Mouse (Mus musculus) retina, adult 2 months (tissue): ENCODE results near the gene Rnf8.
A peak's percentile ranks its signal among the peaks of the same experiment; 100 is the strongest.

ENCODE experiments used
- DNase-seq: peaks from one replicate; pipeline ENCODE4 v3.0.0-alpha.2; 2012; ENCODE audit warnings: low read depth, low spot score

The Rnf8 gene

GRCm38 (mm10) chr17:29623488-29623887 is 8.9 kb downstream of the Rnf8 start:
- no peak for DNase-seq

DNA sequence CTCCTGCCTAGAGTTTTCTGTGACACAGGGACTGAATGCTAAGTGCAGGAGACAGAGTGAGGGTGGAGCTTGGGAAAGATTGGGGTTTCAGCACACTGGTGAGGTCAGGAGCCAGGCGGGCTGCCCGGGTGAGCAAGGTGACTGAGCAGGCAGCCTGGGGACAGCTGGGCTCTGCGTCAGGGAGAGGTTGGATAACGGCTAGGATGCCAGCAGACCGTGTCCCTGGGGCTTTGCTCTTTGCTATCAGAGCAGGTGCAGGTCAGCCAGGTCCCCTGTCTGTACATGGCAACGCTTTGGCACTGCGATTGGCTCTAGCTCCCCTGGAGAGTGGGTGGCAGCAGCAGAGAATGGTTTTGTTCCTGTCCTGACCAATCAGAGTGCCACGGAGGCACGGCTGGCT is 12.7 kb downstream of the Rnf8 start:
- DNase-seq = no peak

DNA sequence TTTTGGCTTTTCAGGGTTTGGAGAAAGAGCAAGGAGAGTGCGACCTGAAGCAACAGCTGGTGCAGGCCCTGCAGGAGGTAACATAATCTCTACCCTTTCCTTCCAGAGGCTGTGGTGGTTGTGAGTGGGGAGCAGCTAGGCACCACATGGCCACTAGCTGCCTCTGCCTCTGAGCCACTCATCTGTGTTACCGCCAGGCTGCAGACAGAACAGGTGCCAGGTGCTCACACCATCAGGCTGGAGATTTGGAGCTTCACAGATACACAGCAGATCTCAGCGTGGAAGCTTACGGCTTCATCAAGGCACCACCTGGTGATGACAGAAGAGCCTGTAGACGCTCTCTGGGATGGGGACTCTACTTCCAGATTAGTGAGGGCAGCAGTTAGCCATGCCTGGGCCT is 14.4 kb downstream of the Rnf8 start:
- DNase-seq = no peak

DNA sequence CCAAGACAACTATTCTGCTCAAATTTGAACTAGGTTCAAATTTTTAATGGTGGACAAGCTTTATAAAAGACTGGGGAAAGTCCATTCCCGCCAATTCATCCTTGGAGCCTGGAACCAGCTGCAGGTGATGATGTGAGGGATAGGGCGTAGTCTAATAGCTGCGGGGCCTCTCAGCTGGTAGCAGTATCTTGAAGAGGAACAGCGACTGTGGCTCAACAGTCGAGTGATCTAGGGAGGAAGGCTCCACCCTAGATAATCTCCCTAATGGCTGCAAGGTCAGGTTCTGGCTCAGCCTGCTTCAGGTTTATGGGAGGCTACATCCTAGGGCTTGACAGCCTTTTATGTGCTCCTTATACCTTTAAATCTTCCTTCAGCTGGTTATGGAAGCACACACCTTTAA is 15.0 kb downstream of the Rnf8 start:
- DNase-seq = no peak

GRCm38 (mm10) chr17:29632312-29632711 is 17.7 kb downstream of the Rnf8 start:
- no peak for DNase-seq

- DNase-seq = no peak
Observed at GRCm38 (mm10) chr17:29635492-29635891, 20.9 kb downstream of the Rnf8 start.

DNA sequence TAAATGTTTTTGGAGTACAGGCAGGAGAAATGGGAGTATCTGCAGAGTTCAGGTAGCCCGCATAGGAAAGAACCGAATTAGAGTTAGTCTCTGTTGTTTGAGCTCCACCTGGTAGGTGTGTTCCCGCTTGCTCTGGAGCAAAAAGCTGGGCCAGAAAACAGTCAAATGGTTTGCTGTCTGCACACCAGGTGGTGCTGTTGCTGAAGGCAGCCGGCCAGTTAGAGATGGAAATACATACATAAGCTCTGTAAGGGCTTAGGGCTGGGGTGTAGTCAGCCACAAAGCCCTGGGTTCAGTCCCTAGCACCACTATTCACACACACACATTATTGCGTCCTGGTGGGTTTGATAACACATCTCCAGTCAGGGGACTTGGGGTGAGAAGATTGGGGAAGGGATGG is 21.5 kb downstream of the Rnf8 start:
- DNase-seq = no peak

DNA sequence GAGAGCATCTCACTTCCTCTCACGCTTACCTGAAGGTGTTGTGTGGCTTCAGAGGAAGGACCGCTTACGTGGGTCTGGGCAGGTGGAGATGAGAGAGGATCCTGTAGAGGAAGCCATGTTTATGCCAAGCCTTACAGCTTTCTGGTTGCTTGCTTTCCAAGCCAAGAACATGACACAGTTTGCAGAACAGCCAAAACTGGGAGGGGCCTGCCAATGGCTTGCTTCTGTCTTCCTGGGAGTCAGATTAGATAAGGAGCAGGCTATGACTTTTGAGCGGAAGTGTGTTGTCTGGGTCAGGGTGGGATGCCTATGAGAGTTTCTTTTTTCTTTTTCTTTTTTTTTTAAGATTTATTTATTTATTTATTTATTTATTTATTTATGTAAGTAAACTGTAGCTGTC is 22.8 kb downstream of the Rnf8 start:
- no peak for DNase-seq

GRCm38 (mm10) chr17:29637895-29638294 is 23.3 kb downstream of the Rnf8 start:
- DNase-seq = no peak

GRCm38 (mm10) chr17:29640971-29641370 is 26.4 kb downstream of the Rnf8 start:
- no peak for DNase-seq

DNA sequence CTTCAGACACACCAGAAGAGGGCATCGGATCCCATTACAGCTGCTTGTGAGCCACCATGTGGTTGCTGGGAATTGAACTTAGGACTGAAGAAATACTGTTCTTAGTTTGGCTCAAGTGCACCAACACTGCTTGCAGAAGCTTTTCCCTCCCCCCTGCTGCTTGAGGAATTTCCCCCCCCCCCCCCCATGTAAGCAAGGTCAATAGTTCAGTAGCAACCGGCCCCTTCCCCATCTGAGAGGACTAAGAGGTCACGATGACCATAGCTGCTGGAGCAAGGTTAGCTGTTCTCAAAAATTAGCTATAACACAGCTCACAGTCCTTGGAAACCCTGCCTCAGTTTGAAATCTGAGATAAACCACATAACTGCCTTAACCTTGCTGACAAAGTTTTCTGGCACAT is 27.6 kb downstream of the Rnf8 start:
- DNase-seq = no peak

GRCm38 (mm10) chr17:29658249-29658648 is 43.7 kb downstream of the Rnf8 start:
- DNase-seq = no peak

- DNase-seq = peak; percentile 86
Observed at GRCm38 (mm10) chr17:29660076-29660761, 45.6 kb downstream of the Rnf8 start, which contains the start of gene Cmtr1. Cmtr1 (plus strand) TSS chr17:29660595.

DNA sequence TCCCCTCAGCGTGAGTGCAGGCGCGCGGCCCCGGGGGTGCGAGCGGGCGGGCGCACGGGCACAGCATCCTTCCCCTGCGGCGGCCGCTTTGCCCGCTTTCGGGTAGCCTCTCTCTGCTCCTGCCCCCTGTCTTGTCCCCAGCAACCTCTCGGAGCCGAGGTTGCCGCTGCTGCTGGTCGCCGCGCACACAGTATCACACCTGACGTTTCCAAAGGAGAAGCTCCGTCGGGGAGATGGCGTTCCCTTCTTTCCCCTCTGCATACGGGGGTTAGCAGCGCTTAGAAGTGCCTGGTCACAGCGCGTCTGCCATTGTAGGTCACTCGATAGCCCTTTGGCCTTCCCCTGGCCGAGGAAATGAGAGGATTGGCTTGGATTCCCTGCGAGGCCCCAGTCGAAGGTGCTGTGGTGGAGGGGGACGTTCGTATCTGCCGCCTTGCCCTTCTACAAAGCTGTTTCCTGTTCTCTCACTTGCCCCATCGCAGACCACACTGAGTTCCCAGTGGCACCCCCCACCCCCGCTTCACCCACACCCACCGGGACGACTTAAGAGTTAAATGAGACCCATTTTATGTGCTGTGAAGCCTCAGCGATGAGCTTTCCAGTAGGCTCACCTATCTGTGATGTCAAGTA is 46.3 kb downstream of the Rnf8 start:
- DNase-seq = no peak

GRCm38 (mm10) chr17:29662145-29662544 is 47.6 kb downstream of the Rnf8 start:
- DNase-seq = no peak

DNA sequence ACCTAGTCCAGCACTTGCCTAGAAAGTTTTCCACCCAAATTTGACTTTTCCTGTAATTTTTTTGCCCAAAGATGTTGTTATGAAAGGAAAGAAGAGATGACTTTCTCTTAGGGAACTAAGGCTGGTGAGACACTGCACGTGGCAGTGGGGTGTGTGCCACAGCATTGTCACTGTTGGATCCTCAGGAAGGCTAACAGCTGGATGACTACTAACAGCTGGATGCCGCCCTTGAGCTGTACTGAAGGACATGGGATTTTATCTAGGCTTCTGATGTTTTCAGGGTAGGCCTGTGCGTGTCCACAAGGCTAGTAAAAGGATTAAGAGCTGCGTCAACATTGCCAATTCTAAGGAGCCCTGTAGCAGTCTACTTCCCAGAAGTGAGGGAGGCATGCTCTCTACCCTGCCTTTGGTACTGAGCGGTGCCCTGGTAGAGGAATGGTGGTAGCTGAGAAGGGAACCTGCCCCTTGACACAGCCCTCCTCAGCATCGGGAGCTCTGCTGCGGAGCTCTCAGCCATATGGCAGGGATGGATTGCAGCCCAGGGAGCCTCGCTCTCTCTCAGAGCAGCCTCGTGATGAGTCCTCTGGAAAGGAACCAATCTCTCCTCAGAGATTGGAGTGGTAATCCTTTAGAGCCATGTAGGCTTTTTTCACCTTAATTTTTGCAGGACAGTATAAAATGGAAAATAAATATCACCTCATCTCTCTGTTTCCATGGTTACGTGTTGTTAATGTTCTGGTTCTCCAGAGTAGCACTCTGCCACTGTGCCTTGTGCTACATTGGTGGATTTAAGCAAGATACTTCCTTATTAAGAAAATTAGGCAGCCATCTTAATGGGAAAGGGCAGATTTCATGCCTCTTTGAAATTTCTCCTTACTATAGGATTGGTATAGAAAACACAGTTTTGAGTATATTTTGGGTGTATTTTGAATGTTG is 53.7 kb downstream of the Rnf8 start:
- peak; percentile 22 for DNase-seq

DNA sequence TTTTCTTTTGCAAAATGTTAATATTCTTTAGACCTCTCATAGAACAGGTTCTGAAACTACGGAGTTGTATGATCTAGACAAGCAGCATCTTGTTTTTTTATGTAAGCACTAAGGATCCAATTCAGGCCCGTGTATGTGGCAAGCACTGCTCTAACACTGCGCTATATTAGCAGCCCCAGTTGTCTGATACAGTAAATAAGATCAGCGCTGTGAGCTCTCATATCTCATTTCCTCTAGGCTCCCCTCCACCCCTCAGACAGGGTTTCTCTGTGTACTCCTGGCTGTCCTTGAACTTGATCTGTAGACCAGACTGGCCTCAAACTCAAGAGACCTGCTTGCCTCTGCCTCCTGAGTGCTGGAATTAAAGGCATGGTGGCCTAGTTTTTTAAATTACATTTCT is 54.4 kb downstream of the Rnf8 start:
- no peak for DNase-seq

GRCm38 (mm10) chr17:29669936-29670335 is 55.3 kb downstream of the Rnf8 start:
- no peak for DNase-seq

- DNase-seq = no peak
Observed at GRCm38 (mm10) chr17:29671021-29671420, 56.4 kb downstream of the Rnf8 start.

DNA sequence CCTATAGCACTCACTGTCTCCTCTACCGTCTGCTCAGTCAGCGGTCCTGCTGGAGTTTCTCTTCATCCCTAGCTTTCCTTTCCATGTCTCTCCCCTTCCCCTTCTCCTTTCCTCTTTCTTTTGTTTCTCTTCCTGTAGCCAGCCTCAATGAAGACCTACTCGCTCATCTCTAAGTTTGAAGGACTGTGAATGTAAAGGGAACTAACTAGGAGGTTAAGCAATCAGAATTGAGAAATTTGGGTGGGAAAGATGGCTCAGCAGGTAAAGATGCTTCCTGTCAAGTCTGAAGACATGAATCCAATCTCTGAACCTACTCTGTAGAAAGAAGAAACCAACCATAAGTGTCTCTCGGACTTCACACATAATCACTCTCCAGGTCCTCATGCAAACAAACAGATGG is 58.7 kb downstream of the Rnf8 start:
- DNase-seq = no peak

DNA sequence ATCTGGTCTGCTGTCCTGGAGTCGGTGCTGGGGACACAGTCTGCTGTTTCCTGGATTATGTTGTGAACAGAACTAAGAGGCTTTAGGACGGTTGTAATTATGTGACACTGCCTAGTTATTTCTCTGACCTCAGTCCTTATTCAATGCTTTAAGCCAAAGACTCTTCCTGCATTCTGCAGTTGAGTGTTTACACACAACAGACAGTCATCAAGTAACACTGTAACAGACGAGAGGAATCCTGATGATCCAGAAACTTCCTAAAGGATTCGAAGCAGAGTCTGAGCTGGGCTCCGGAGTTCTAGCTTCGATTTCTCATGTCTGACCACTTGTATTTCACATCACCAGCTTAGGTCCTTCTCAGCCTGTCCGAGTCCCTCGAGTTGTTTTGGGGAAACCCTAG is 63.9 kb downstream of the Rnf8 start:
- DNase-seq = peak; percentile 53

DNA sequence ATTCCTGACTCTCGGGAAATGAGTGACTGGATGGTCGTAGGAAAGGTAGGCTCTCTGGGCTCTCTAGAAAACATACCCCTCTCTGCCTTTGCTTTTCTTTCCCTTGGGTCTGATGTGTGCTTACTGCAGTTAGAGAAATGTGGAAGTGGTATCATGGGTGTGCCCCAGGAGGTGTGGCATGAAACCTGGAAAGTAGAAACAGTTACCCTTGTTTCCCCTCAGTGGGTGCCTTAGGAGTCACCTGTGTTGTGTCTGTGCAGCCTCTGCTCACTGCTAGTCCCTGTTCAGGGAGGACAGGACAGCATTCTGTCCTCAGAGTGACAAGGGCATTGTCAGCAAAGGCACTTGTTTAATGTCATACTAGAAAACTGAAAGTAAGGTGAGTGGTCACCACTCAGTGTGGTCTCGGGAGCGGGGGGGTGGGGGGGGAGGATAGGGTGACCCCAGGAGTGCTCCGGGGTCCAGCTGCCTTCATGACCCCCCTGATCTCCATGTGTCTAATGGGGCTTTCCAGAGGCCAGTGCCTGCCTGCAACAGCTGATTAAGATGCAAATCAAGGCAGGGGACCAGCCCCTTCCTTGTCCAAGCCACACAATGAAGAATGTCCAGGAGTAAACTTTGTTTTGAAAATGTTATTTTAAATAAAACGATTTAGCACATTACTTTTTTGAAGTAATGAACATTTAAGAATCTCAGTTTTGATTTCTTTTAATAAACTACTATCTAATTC is 64.6 kb downstream of the Rnf8 start:
- DNase-seq = no peak
